Mouse (Mus musculus): ENCODE data around the gene Thnsl2.

DNA sequence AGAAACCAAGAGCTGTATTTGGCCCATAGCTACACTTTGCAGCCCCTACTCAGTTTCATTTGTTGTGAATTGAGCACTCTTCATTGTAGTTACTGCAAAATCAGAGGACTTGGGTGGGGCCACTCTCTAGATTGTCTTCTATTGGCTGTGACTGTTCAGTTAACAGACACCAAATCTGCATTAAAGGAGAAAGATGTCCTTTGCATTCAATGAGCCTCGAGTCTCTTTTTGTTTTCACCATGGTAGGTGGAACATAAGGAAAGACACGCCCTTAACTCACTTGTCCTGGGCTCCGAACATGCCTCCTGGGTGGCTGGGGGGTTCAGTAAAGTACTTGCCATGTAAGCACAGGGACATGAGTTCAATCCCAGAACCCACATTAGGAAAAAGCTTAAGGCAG lies 48.1 kb downstream of the Thnsl2 start:
- TF ChIP-seq CTCF (IDR thresholded peaks at IDR 0.05; ENCODE audit: borderline replicate concordance, insufficient read depth, low read depth, low read length), result no peak
- TF ChIP-seq POLR2A (IDR thresholded peaks at IDR 0.05; ENCODE audit: borderline replicate concordance, insufficient read depth, low read length), result no peak
